Mouse (Mus musculus): ENCODE results near the gene Ube2k.

DNA sequence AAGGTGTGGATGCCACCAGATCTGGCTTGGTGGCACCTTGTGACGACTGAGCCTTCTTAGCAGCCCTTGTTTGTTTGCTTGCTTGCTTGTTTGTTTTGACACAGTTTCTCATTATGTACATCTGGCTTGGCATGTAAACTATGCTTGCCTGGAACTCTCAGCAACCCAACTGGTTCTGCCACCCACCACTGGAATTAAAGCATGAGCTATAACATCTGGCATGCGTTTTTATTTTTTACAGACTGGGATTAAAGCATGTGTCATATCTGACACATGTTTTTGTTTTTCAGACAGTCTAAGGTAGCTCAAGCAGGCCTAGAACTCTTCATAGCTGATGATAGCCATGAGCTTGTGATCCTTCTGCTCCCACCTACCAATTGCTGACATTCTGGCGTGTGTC, 41.5 kb downstream of the Ube2k start:
- TF ChIP-seq MYOG (IDR thresholded peaks at IDR 0.05; ENCODE audit: control insufficient read depth in 1 of 3, insufficient read depth in 1 of 3, insufficient read length in 2 of 3, low read depth in 2 of 3): no peak
- no peak for TF ChIP-seq POLR2A (IDR thresholded peaks at IDR 0.05; ENCODE audit: insufficient read length, low read depth)
- no peak for TF ChIP-seq E2F4 (IDR thresholded peaks at IDR 0.05; ENCODE audit: insufficient read depth)
- TF ChIP-seq TCF12 (IDR thresholded peaks at IDR 0.05; ENCODE audit: insufficient read depth, poor library complexity, severe bottlenecking): no peak
- TF ChIP-seq MAX (IDR thresholded peaks at IDR 0.05; ENCODE audit: low read depth): no peak
- TF ChIP-seq MYOD1 (IDR thresholded peaks at IDR 0.05; ENCODE audit: control insufficient read depth in 1 of 3, insufficient read length in 2 of 3, low read depth in 2 of 3): no peak
- no peak for TF ChIP-seq TCF3 (IDR thresholded peaks at IDR 0.05; ENCODE audit: insufficient read length, low read depth)
- TF ChIP-seq POLR2AphosphoS2 (IDR thresholded peaks at IDR 0.05; ENCODE audit: insufficient read length, low read depth): no peak
- no peak for TF ChIP-seq CEBPB (IDR thresholded peaks at IDR 0.05; ENCODE audit: insufficient read depth, poor library complexity, severe bottlenecking)
- TF ChIP-seq USF1 (IDR thresholded peaks at IDR 0.05; ENCODE audit: low read depth): no peak
